Mouse (Mus musculus): Measurements from ENCODE around the gene Sft2d1. TPM values are rescaled to one million over a fixed set of nuclear protein-coding genes. Genes with fewer than 3 reads are reported as not detected.

The Sft2d1 gene
- polyA plus RNA-seq, 1 experiment from 2014 or later: 67.1 TPM

DNA sequence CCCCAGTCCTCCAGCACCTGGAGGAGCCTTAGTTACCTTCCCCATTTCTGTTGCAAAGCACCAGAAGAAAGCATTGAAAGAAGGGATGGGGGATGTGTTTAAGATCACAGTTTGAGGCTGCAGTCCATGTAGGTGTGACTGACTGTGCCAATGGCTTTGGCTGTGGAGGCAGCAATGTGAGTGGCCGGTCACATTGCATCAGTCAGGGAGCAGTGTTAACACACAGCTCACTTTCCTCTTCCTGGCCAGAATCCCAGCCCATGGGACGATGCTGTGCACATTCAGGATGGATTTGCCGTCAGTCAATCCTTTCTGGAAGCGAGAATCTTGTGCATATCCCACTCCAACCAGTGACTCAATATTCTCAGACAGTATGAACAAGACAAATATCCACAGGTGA is 38.0 kb downstream of the Sft2d1 start:
- H3K27me3 ChIP-seq (ENCODE audit: low read depth, poor library complexity, severe bottlenecking): no peaks in the 10 kb centered on the region
- H3K4me3 ChIP-seq: no peak overlapping the region
- DNase-seq (ENCODE audit: low spot score): no peak
- WGBS: 96% methylated on average over 4 of the region's 4 CpGs
- H3K36me3 ChIP-seq: no peaks in the 10 kb centered on the region
- H3K9me3 ChIP-seq (replicated peaks): no peaks in the 10 kb centered on the region
- no peak overlapping the region for H3K27ac ChIP-seq (replicated peaks)
- H3K4me1 ChIP-seq: peaks cover 15% of the 10 kb centered on the region

DNA sequence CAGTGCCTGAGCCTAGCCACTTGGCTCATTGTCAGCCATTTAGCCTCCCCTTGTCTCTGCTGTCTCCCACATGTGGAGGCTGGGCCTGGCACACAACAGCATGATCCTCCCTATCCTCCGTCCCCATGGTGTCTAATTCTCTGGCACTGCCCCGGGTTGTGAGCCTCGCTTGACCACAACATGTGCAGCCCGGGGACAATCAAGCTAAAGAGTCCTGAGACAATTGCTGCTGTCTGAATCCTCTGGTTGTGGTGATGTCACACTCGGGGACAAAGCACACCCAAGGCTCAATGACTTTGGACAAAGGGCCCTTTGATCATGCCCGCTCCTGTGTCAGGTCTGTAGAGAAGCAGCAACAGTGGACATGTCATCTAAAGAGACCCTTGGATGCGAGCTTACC is 40.2 kb downstream of the Sft2d1 start:
- H3K36me3 ChIP-seq: no peaks in the 10 kb centered on the region
- no peak for DNase-seq (ENCODE audit: low spot score)
- H3K9me3 ChIP-seq (replicated peaks): 0 out of 2 replicates have a peak, but pooled peaks cover 4% of the 10 kb centered on the region
- H3K4me1 ChIP-seq: peaks cover 15% of the 10 kb centered on the region
- WGBS: 47% methylated on average over 7 of the region's 7 CpGs
- H3K27ac ChIP-seq (replicated peaks): peak overlapping the region; percentile 60
- no peaks in the 10 kb centered on the region for H3K27me3 ChIP-seq (ENCODE audit: low read depth, poor library complexity, severe bottlenecking)
- H3K4me3 ChIP-seq: no peak overlapping the region

DNA sequence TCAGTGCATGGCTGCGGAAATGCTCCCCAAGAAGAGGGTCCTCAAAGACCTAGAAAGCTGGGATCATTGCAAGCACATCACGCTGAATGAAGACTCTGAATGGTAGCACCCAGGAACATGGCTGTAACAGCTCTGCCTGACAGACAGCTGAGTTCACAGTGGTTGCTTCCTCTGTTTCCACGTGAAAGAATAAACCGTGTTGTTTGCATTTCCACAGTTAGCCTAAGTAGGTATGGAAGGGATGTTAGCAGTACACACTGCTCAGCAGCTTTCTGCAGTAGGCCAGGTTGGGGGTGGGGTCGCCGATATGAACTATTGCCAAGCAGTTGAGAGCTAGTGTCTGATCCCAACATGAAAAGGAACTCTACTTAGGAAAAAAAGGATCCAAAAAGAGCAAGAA is 44.8 kb downstream of the Sft2d1 start, which contains the start of gene T2:
Gene T2 (plus strand): TSS at position 301 of the 400 bp plus-strand sequence.
- 0 out of 2 replicates have a peak, but pooled peaks cover 4% of the 10 kb centered on the region for H3K9me3 ChIP-seq (replicated peaks)
- H3K27me3 ChIP-seq (ENCODE audit: low read depth, poor library complexity, severe bottlenecking): no peaks in the 10 kb centered on the region
- 88% methylated on average over 6 of the region's 6 CpGs for WGBS
- H3K4me3 ChIP-seq: no peak within 1 kb of the TSS
- peaks cover 19% of the 10 kb centered on the region for H3K4me1 ChIP-seq
- H3K27ac ChIP-seq (replicated peaks): no peak within 1 kb of the TSS
- no peaks in the 10 kb centered on the region for H3K36me3 ChIP-seq
- DNase-seq (ENCODE audit: low spot score): no peak

DNA sequence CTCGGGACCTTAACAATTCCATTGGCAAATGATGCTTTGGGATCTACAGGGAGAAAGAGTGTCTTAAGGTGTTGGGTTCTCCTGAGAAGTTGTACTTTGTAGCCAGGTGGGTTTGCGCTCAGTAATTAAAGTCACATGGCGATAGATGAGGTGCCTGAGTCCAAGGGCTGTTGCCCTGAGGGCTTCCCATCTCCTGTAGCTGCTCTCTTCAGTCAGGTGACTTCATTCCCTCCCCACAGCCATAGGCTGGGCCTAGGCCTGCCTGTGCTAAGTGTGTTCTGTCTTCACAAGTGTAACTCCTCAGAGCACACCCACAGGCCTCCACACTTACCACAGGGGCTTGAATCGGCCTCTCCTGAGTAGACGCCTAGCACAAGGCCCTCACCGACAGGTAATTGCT is 46.6 kb downstream of the Sft2d1 start:
- WGBS: 92% methylated on average over 6 of the region's 6 CpGs

DNA sequence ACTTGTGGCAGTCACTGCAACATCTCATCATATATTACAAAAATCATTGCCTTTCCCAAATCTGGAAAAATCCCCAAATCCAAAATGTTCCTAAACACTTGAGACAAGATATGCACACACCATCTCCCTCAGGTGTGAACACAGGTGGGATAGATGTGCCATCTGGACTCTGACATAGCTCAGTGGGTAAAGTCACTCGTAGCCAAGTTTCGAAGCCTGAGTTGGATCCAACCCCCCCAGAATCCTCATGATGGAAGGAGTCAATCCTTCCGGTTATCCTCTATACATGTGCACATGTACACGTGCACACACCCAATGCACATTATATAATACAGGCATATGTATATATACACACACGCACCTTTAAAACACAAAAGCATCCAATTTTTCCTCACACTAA is 50.0 kb downstream of the Sft2d1 start:
- Histone ChIP-seq H3K36me3 (no peaks in the 10 kb centered on the region), H3K9me3 (replicated peaks) (no peaks in the 10 kb centered on the region), H3K27ac (replicated peaks) (no peak overlapping the region), H3K4me1 (peaks cover 36% of the 10 kb centered on the region), H3K27me3 (ENCODE audit: low read depth, poor library complexity, severe bottlenecking) (peaks cover 16% of the 10 kb centered on the region), H3K4me3 (no peak overlapping the region)
- 90% methylated on average over 5 of the region's 5 CpGs for WGBS
- DNase-seq (ENCODE audit: low spot score): no peak

More for the DNA sequence above, 46.6 kb downstream of the Sft2d1 start:
- DNase-seq (ENCODE audit: low spot score): no peak
- Histone ChIP-seq H3K27me3 (ENCODE audit: low read depth, poor library complexity, severe bottlenecking) (no peaks in the 10 kb centered on the region; the same call in 1 of the 2 replicates), H3K9me3 (replicated peaks) (0 out of 2 replicates have a peak, but pooled peaks cover 4% of the 10 kb centered on the region), H3K36me3 (no peaks in the 10 kb centered on the region), H3K4me3 (no peak overlapping the region), H3K27ac (replicated peaks) (no peak overlapping the region), H3K4me1 (peaks cover 23% of the 10 kb centered on the region)

DNA sequence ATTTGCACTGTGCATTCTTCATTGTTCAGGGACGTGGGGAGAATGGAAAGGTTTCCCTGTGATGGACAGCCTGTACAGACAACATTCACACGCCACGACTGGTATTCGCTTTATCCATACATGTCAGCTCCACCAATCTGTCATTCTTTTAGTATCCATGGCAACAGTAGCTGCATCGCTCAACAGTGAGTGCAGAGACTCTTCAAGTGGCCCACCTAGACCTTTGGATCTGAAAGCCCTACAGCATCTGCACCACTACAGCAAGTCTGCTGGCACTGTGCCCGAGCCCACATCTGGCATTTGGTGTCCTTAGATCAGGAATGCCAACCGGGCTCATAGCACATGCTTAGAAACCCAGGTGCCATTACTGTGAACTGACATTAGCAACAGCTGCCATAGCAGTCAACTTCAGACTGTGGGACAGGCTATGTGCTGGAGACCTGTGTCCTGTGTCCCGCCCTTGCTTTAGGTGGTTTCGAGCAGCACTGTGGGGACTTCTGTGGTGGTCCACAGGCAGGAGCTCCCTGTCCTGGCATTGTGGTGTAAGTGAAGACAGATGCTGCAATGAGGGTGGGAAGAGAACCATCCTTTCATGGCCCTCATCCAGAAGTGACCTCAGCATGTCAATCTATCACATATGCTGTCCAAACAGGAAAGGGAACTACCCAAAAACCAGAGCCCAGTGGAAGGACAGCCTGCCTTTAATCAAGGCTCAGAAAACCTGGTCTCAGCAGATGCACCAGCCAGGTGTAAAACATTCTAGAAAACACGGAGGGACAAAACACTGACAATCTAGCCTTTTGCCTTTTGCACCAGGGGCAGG is 50.6 kb downstream of the Sft2d1 start:
- H3K27me3 ChIP-seq (ENCODE audit: low read depth, poor library complexity, severe bottlenecking): peaks cover 16% of the 10 kb centered on the region
- no peaks in the 10 kb centered on the region for H3K9me3 ChIP-seq (replicated peaks)
- H3K36me3 ChIP-seq: no peaks in the 10 kb centered on the region
- H3K4me1 ChIP-seq: peaks cover 40% of the 10 kb centered on the region
- DNase-seq (ENCODE audit: low spot score): no peak
- H3K27ac ChIP-seq (replicated peaks): no peak overlapping the region
- H3K4me3 ChIP-seq: no peak overlapping the region
- WGBS: 80% methylated on average over 10 of the region's 10 CpGs

DNA sequence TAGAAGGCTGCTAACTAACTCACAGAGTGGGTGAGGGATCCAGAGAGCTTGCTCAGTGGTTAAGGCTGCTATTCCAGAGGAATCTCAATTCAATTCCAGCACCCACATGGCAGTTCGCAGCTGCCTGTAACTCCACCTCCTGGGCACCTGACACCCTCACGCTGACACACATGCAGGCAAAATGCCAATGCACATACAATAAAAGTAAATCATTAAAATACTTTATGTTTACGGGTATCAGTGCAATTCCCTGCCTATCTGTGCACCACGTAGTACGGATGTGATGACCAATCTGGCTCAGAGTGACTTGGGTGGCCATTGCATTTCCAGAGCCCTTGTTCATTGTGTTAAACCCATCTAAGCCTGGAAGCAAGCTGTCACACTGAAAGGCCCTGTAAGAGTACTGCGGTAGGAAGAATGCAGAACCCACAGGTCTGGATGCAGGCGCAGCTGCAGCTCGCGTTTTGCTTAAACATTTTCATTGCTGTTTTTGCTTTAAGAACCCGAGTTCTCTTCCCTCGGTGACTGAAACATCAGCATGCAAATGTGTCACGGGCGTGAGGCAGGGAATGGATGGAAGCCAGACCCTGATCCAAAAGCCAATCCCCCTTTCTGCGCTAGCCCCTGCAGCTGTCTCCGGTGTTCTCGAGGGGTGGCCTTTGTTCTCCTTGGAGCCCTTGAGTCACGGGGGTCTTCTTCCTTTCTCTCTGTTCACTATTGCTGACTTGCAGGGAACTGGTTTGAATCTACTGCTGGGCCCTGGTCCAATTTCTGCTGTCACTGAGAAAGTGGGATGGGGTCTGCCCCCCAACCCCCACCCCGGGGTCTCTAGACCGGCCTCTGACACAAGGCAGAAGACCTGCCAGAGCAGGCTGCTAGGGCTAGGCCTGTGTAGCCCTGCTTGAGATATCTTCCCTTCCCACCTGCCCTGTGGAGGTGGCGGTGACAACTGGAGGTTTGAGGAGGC is 56.9 kb downstream of the Sft2d1 start:
- peak; percentile 65 for DNase-seq (ENCODE audit: low spot score)
- H3K9me3 ChIP-seq (replicated peaks): no peaks in the 10 kb centered on the region
- 17% methylated on average over 20 of the region's 20 CpGs for WGBS
- H3K27ac ChIP-seq (replicated peaks): peak overlapping the region; percentile 94
- H3K4me3 ChIP-seq: peak overlapping the region; percentile 44
- no peaks in the 10 kb centered on the region for H3K36me3 ChIP-seq
- H3K4me1 ChIP-seq: peaks cover 74% of the 10 kb centered on the region
- H3K27me3 ChIP-seq (ENCODE audit: low read depth, poor library complexity, severe bottlenecking): peaks cover 16% of the 10 kb centered on the region; the same call in 1 of the 2 replicates

DNA sequence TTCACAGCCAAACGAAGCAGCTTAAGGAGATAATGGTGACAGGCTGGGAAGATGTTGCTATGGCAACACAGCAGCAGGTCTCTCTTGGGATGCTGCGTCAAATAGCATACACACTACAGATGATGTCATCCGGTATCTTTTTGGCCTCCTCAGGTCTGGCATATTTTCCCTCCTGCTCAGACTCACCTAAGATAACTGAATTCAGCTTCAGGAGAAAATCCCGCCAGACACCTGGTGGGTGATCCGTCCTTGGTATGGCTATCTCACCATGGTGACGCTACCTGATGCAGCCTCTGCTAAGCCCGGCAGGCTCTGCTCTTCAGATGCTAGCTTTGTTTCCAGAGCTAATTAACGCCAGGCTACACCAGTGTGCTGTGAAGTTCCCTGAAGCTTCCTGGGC is 57.7 kb downstream of the Sft2d1 start:
- H3K4me3 ChIP-seq: peak overlapping the region; percentile 44
- peaks cover 13% of the 10 kb centered on the region; the same call in 1 of the 2 replicates for H3K27me3 ChIP-seq (ENCODE audit: low read depth, poor library complexity, severe bottlenecking)
- H3K36me3 ChIP-seq: no peaks in the 10 kb centered on the region
- H3K9me3 ChIP-seq (replicated peaks): no peaks in the 10 kb centered on the region
- peaks cover 74% of the 10 kb centered on the region for H3K4me1 ChIP-seq
- peak overlapping the region; percentile 94 for H3K27ac ChIP-seq (replicated peaks)
- DNase-seq (ENCODE audit: low spot score): peak; percentile 67
- 5% methylated on average over 8 of the region's 8 CpGs for WGBS

DNA sequence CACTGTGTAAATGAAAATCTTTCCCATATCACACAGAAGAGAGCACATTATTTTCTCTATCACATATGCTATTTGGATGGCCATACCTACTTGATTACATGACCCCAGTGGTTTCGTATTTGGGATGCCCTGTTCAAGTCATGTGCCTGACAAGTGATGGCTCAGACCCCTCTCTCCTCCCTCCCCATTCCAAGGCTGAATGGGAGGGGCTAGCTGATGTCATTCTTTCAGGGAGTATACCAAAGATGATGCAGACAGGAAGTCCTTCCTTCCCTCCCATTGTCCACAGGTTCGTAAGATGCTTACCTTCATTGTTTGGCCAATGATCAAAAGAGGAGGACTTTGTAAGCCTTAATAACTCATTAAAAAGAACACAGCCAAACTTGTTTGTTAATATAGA is 58.3 kb downstream of the Sft2d1 start:
- Histone ChIP-seq H3K36me3 (no peaks in the 10 kb centered on the region), H3K4me1 (peaks cover 71% of the 10 kb centered on the region), H3K27ac (replicated peaks) (peak overlapping the region; percentile 94; the same call in 1 of the 2 replicates), H3K27me3 (ENCODE audit: low read depth, poor library complexity, severe bottlenecking) (peaks cover 7% of the 10 kb centered on the region; the same call in 1 of the 2 replicates), H3K9me3 (replicated peaks) (no peaks in the 10 kb centered on the region), H3K4me3 (no peak overlapping the region)
- WGBS: 48% methylated on average over 2 of the region's 2 CpGs
- DNase-seq (ENCODE audit: low spot score): no peak

DNA sequence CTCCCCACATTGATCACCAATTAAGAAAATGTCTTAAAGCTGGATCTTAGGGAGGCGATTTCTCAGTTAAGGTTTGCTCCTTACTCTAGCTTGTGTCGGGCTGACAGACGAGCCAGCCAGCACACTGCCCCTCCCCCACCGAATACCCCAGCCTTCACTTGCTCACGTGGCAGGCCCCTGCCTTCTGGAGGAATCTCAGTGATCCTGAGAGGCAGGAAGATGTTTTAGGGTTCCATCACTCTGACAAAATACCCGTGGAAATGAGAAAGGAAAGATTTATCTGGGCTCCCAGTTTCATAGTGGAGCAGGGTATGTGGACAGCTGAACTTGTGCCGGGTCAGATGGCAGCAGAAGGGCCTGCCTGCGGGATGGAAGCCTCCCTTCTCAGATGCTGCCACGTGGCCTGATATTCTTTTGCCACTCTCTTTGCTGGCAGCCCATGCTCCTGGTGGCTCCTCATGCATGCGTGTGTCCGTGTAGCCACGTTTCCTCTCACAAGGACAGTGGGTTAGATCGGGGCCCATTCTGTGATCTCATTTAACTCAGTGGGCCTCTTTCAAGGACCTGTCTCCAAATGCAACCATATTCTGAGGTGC is 59.8 kb downstream of the Sft2d1 start:
- 21% methylated on average over 13 of the region's 13 CpGs for WGBS

DNA sequence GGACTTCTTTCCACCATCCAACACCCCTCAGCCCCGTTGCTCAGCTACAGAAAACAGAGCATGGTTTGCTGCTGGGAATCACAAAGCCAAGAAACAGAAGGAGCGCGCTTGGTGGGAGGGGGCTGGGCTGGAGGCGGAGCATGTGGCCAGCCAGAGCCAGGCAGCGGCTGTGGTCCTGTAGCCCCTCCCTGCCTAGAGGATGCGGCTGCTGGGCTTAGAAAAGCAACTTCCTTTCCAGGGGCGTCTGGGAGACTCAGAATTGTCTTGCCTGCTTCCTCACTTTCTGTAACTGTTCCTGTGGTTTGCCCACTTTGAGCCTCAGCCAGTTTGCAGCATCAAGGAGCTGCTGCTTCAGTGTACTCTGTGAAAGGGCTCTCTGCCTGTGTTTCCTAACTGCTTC is 60.9 kb downstream of the Sft2d1 start:
- H3K4me3 ChIP-seq: peak overlapping the region; percentile 52
- peak overlapping the region; percentile 92 for H3K27ac ChIP-seq (replicated peaks)
- H3K4me1 ChIP-seq: peaks cover 79% of the 10 kb centered on the region
- under 1% methylated on average over 7 of the region's 7 CpGs for WGBS
- no peaks in the 10 kb centered on the region for H3K36me3 ChIP-seq
- no peaks in the 10 kb centered on the region for H3K27me3 ChIP-seq (ENCODE audit: low read depth, poor library complexity, severe bottlenecking)
- no peaks in the 10 kb centered on the region for H3K9me3 ChIP-seq (replicated peaks)
- DNase-seq (ENCODE audit: low spot score): peak; percentile 91

More for the DNA sequence above, 59.8 kb downstream of the Sft2d1 start:
- H3K27ac ChIP-seq (replicated peaks): peak overlapping the region; percentile 92
- H3K36me3 ChIP-seq: no peaks in the 10 kb centered on the region
- no peaks in the 10 kb centered on the region; the same call in 1 of the 2 replicates for H3K27me3 ChIP-seq (ENCODE audit: low read depth, poor library complexity, severe bottlenecking)
- DNase-seq (ENCODE audit: low spot score): peak; percentile 65
- peaks cover 76% of the 10 kb centered on the region for H3K4me1 ChIP-seq
- 0 out of 2 replicates have a peak overlapping the region, but pooled peaks have one; percentile 1 for H3K4me3 ChIP-seq
- H3K9me3 ChIP-seq (replicated peaks): no peaks in the 10 kb centered on the region
